In the genomic region with DNA sequence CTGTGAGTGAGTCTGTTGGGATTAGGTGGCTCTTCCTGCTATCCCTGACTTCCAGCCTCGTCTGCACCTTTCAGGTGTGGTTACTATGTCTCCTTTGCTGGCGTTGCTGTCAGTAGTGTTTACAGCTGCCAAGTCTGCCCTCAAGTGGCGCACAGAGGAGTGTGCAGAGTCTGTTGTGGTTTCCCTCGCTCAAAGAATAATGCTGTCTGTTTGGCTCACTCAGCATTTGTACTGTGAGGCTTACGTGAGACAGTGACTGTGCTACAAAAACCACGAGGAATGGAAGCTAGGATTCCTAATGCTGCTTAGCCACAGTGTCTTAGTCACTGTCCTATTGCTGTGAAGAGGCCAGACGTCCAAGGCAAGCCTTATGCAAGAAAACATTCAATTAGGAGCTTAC, we compare ENCODE assay signal across 9 mouse cellular contexts. TPM values are rescaled to one million over a fixed set of nuclear protein-coding genes. Genes with fewer than 3 reads are reported as not detected.
A peak's percentile ranks its signal among the peaks of the same experiment; 100 is the strongest.
DNase-seq lines count a peak whose midpoint lies in the region; ATAC-seq and TF ChIP-seq lines count a peak whose summit lies in the region.
"Had no signal": no experiment of that assay in that cellular context is flagged by ENCODE, and none has a peak within 500 bp of the region (broad histone marks: within the 10 kb centered on the region; RNA-seq: fewer than 3 reads in every experiment).

No protein-coding gene starts in this region.

- WGBS in forebrain, postnatal 0 days, result 82% methylated on average over 7 of the region's 7 CpGs
- WGBS in forebrain, embryonic 10.5 days, result 88% methylated on average over 7 of the region's 7 CpGs

- no peaks in the 10 kb centered on the region for H3K9me3 ChIP-seq in forebrain, postnatal 0 days (ENCODE audit: low read length)
- peaks cover 34% of the 10 kb centered on the region for H3K9me3 ChIP-seq in forebrain, embryonic 10.5 days
- H3K9me3 ChIP-seq: embryonic facial prominence, embryonic 13.5 days had no signal

- peak; percentile 34 for TF ChIP-seq CTCF in forebrain, postnatal 0 days (IDR thresholded peaks at IDR 0.05; ENCODE audit: low read depth)

- no peak; the same call in 1 of the 2 replicates for ATAC-seq in forebrain, postnatal 0 days

- no peak overlapping the region for H3K4me2 ChIP-seq in forebrain, postnatal 0 days (ENCODE audit: low read depth)
- H3K4me2 ChIP-seq: embryonic facial prominence, embryonic 13.5 days had no signal

- no peak overlapping the region for H3K27ac ChIP-seq in forebrain, postnatal 0 days (ENCODE audit: low read depth, low read length)
- H3K27ac ChIP-seq in forebrain, embryonic 10.5 days, result no peak overlapping the region
- H3K27ac ChIP-seq: embryonic facial prominence, embryonic 13.5 days had no signal

- H3K9ac ChIP-seq in forebrain, postnatal 0 days, result no peak overlapping the region
- H3K9ac ChIP-seq: embryonic facial prominence, embryonic 13.5 days had no signal

- H3K36me3 ChIP-seq in forebrain, postnatal 0 days (ENCODE audit: insufficient read depth), result no peaks in the 10 kb centered on the region
- H3K36me3 ChIP-seq in forebrain, embryonic 10.5 days (replicated peaks), result peaks cover 95% of the 10 kb centered on the region

- H3K4me3 ChIP-seq in forebrain, postnatal 0 days (ENCODE audit: low read depth, low read length), result no peak overlapping the region
- no peak overlapping the region for H3K4me3 ChIP-seq in forebrain, embryonic 10.5 days
- H3K4me3 ChIP-seq: embryonic facial prominence, embryonic 13.5 days had no signal

- H3K27me3 ChIP-seq in forebrain, postnatal 0 days (ENCODE audit: insufficient read depth, low read length), result no peaks in the 10 kb centered on the region
- H3K27me3 ChIP-seq in forebrain, embryonic 10.5 days (ENCODE audit: poor library complexity, severe bottlenecking), result no peaks in the 10 kb centered on the region
- H3K27me3 ChIP-seq: embryonic facial prominence, embryonic 13.5 days had no signal

- no peak for DNase-seq in forebrain, postnatal 0 days
- DNase-seq in forebrain, embryonic 10.5 days (ENCODE audit: extremely low spot score, low spot score), result no peak
- peak; percentile 40 to 43 for DNase-seq in right cerebral cortex, adult 2 months (ENCODE audit: low spot score in 2 of 2)
- no peak for DNase-seq in right cerebral cortex, postnatal 4 days
- DNase-seq in kidney, postnatal 14 days, result peak; percentile 44
- DNase-seq in thymus, postnatal 10 days (ENCODE audit: low spot score in 2 of 2), result peak; percentile 36 to 50
- DNase-seq in gastrocnemius, postnatal 25 days, result no peak
- DNase-seq in cerebellum, adult 9-11 months, result no peak

- H3K4me1 ChIP-seq in forebrain, postnatal 0 days (ENCODE audit: insufficient read depth), result no peaks in the 10 kb centered on the region
- peaks cover 18% of the 10 kb centered on the region for H3K4me1 ChIP-seq in forebrain, embryonic 10.5 days

RNA-seq across cellular contexts. Expression of gene Haspin, which starts 7.1 kb away (rescaled TPM):
- 0.85 and 2.0 TPM in 2 replicates for total RNA-seq in forebrain, postnatal 0 days (2014; rRNA removed)
- 2.3 and 2.4 TPM in 2 replicates for polyA plus RNA-seq in forebrain, postnatal 0 days (2015; fragmentation: Nextera tagmentation; extraction: Ambion mirVana)
- 25.3 and 28.6 TPM in 2 replicates for polyA plus RNA-seq in forebrain, embryonic 10.5 days (2016; fragmentation: Nextera tagmentation; extraction: Ambion mirVana)
- under 1 TPM; 0.10 to 0.38 TPM for total RNA-seq in gastrocnemius, postnatal 25 days (2021)

RNA-seq across cellular contexts. Expression of gene P2rx5, which starts 29.2 kb away (rescaled TPM):
- 0.46 and 0.57 TPM in 2 replicates for total RNA-seq in forebrain, postnatal 0 days (2014; rRNA removed)
- 0.69 TPM in 2 replicates for polyA plus RNA-seq in forebrain, postnatal 0 days (2015; fragmentation: Nextera tagmentation; extraction: Ambion mirVana)
- polyA plus RNA-seq in forebrain, embryonic 10.5 days (2016; fragmentation: Nextera tagmentation; extraction: Ambion mirVana), result 0.10 and 0.24 TPM in 2 replicates
- total RNA-seq in gastrocnemius, postnatal 25 days (2021), result 1 to 10 TPM; 8.7 to 9.7 TPM

RNA-seq across cellular contexts. Expression of gene Itgae, which starts 40.6 kb away (rescaled TPM):
- total RNA-seq in forebrain, postnatal 0 days (2014; rRNA removed), result 0.08 and 0.24 TPM in 2 replicates
- 0.20 and 0.21 TPM in 2 replicates for polyA plus RNA-seq in forebrain, postnatal 0 days (2015; fragmentation: Nextera tagmentation; extraction: Ambion mirVana)
- polyA plus RNA-seq in forebrain, embryonic 10.5 days (2016; fragmentation: Nextera tagmentation; extraction: Ambion mirVana), result 0.45 and 0.54 TPM in 2 replicates
- total RNA-seq in gastrocnemius, postnatal 25 days (2021), result under 1 TPM; 0.11 to 0.15 TPM

RNA-seq across cellular contexts. Expression of gene Emc6, which starts 45.8 kb away (rescaled TPM):
- total RNA-seq in forebrain, postnatal 0 days (2014; rRNA removed), result 127 and 153 TPM in 2 replicates
- polyA plus RNA-seq in forebrain, postnatal 0 days (2015; fragmentation: Nextera tagmentation; extraction: Ambion mirVana), result 182 and 219 TPM in 2 replicates
- 135 and 138 TPM in 2 replicates for polyA plus RNA-seq in forebrain, embryonic 10.5 days (2016; fragmentation: Nextera tagmentation; extraction: Ambion mirVana)
- total RNA-seq in gastrocnemius, postnatal 25 days (2021), result 10 to 100 TPM; 77.8 to 87.8 TPM

RNA-seq across cellular contexts. Expression of gene Tax1bp3, which starts 45.9 kb away (rescaled TPM):
- 52.2 and 59.5 TPM in 2 replicates for total RNA-seq in forebrain, postnatal 0 days (2014; rRNA removed)
- polyA plus RNA-seq in forebrain, postnatal 0 days (2015; fragmentation: Nextera tagmentation; extraction: Ambion mirVana), result 122 and 137 TPM in 2 replicates
- polyA plus RNA-seq in forebrain, embryonic 10.5 days (2016; fragmentation: Nextera tagmentation; extraction: Ambion mirVana), result 143 TPM in 2 replicates
- total RNA-seq in gastrocnemius, postnatal 25 days (2021), result 10 to 100 TPM; 10.1 to 15.2 TPM

Comparison
In these comparisons a context has a peak if more than half of its experiments do, and no peak if none do; other contexts are left out.
1. DNase-seq: peak in right cerebral cortex, adult 2 months (2 of 2), kidney, postnatal 14 days (single experiment) and thymus, postnatal 10 days (2 of 2); none in forebrain, postnatal 0 days (single experiment), forebrain, embryonic 10.5 days (single experiment), right cerebral cortex, postnatal 4 days (single experiment), gastrocnemius, postnatal 25 days (single experiment) and cerebellum, adult 9-11 months (single experiment).